Mouse (Mus musculus): ENCODE data around the gene Pp2d1.

The Pp2d1 gene

DNA sequence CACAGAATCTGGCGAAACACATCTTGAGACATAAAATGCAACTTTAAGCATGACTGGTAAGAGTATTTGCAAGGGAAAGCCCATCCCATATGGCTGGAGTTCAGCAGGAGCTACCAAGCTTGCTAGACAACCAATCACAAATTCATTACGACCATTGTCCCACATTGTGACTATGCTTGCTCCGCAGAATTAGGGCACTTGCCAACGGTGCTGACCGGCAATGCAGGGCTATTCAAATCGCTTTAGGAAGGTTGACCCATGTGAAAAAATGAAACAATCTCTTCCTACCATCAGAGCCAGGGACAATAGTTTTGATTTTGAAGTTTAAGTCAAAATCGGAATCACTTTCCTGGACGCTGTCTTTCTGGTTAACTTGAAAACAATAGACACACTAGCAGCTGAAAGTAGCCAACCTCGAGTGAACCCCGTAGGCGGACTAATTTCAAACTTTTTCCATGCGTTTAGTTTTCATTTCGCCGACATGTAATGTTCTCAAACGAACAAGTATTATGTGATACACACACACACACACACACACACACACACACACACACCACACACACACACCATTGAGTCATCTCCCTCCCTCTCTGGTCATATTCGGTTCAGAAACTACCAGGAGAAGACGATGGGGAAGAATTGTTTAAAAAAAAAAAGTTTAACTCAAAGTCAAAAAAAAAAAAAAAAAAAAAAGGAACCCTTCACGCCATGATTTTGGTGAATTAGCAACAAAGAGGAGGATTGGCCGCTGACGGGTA, 27.1 kb upstream of the Pp2d1 start, which contains the start of gene Kat2b:
Gene Kat2b (plus strand): TSS at position 701 of the 758 bp plus-strand sequence.
- in situ Hi-C loops (cut with MboI, MseI), result no loop called here

DNA sequence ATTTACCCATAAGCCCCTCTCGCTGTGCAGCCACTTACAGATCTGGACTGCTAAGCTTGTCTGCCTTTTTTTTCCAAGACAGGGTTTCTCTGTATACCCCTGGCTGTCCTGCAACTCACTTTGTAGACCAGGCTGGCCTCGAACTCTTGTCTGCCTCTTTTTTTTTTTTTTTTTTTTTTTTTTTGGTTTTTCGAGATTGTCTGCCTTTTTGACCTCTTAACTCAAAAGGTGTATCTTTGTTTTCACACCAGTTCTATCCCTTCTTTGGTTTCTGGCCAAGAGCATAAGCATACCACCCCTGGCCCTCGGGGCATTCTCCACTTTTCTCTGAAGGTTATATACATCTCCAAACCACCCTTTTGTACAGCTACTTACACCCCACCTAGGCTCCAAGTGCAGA, 25.6 kb upstream of the Pp2d1 start:
- in situ Hi-C loops (cut with MboI, MseI), result loop anchor here (5.0 kb wide), 1 partner anchor 92 kb away; no protein-coding TSS in a partner anchor

- in situ Hi-C loops (cut with MboI, MseI), result loop anchor here (5.0 kb wide), 1 partner anchor 96 kb away; no protein-coding TSS in a partner anchor
These were observed 22.3 kb upstream of the Pp2d1 start for GRCm38 (mm10) chr17:53561458-53562029.

GRCm38 (mm10) chr17:53559646-53560045, 20.4 kb upstream of the Pp2d1 start:
- in situ Hi-C loops (cut with MboI, MseI), result loop anchor here (5.0 kb wide), 1 partner anchor 98 kb away; no protein-coding TSS in a partner anchor

- in situ Hi-C loops (cut with MboI, MseI), result no loop called here
These were observed 18.2 kb upstream of the Pp2d1 start for GRCm38 (mm10) chr17:53557443-53557842.

- in situ Hi-C loops (cut with MboI, MseI), result no loop called here
These were observed 15.6 kb upstream of the Pp2d1 start for GRCm38 (mm10) chr17:53554813-53555212.

DNA sequence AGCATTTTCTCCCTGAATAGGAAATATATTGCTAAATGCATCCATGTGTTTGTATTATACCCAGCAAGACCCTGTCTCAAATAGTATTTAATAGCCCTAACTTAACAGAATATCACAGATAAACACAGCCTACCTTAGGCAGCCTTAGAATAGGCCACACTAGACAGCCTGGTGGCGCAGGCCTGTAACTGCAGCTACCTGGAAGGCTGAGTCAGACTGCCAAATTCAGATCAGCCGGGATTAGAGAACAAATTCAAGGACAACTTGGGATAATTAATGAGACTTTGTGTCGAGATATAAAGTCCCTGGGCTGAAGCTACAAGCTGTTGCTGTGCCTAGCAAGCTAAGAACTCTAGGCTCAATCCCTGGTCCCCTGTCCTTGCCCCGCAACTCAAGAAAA, 14.8 kb upstream of the Pp2d1 start:
- in situ Hi-C loops (cut with MboI, MseI), result no loop called here

GRCm38 (mm10) chr17:53551306-53552299, 12.4 kb upstream of the Pp2d1 start:
- in situ Hi-C loops (cut with MboI, MseI), result no loop called here

DNA sequence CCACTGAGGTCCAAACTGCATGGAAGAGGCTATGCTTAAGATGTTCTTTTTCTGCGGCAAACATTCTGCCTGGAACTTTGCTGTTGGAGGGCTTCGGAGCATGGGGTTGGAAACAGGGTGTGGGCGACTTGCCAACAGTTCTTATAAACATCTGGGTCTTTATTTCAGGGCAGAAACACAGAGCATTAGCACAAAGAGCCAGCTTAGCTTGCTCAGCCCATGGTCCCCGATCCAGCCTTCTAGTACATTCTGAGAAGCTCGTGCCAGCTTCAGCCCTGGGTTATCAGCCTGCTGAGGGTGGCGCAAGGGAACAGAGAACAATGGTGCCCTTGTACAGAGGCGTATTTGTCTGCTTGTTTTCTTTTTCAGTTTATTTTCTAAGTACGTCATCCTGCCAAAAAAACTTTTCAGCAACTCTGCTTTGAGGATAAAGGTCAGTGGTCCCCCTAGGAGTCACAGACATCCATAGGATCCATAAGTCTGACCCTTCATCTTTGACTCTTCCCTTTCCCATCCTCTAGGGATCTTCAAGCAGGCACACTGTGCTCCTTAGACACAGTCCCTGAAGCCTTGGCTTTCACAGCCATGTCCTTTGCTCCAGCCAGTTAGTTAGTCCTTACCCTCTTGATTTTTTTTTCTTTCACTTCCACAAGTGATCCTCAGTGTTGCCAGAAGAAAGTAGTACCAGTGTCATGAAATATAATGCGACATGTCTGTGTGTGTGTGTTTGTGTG, 4.5 kb upstream of the Pp2d1 start:
- in situ Hi-C loops (cut with MboI, MseI), result no loop called here

DNA sequence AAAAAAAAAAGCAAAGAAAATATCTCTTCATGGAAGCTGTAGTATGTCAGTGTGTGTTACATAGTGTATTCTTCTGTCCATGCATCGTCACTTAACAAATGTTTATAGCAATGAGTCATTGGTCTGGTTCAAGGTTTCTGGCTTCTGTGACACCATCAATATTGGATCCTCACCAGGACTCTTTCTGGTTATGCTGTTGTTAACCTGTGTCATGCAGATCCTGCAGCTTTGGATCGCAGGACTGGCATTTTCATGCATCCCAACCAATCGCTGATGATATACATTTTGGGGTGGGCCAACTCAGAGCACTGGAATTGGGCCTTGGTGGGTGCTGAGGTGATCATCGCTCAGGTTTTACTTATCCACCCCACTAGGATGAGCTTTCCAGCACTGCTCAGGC, 3.3 kb upstream of the Pp2d1 start:
- in situ Hi-C loops (cut with MboI, MseI), result no loop called here

- in situ Hi-C loops (cut with MboI, MseI), result no loop called here
These were observed 6.8 kb downstream of the Pp2d1 start for GRCm38 (mm10) chr17:53532425-53532824.

DNA sequence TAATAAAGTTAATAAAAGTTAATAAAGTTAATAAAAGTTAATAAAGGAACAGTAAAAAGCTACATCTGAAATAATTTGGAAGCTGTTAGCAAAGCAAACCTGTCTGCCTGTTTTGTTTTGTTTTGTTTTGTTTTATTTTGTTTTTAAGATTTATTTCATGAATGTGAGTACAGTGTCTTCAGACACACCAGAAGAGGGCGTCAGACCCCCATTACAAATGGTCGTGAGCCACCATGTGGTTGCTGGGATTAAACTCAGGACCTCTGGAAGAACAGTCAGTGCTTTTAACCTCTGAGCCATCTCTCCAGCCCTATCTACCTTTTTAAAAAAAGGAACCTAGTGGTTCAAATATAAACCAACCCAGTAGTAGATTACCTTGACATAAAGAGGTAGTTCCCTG, 8.1 kb downstream of the Pp2d1 start:
- in situ Hi-C loops (cut with MboI, MseI), result no loop called here

DNA sequence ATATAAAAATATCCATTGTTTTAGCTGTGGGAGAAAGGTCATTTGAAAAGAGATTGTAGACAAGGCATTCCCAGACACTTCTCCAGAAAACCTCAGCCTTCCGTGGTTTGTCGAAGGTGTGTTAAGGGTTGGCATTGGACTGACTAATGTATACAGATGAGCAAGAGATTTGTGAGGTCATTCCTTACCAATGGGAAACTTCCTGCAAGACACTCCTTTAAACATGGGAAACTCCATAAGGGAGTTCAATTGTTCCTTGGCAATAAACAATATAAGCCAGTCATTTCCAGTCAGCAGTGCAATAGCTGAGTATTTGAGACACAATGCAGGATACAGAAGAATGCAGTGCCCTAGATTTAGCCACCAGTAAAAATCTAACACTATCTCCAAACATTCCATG, 11.2 kb downstream of the Pp2d1 start:
- in situ Hi-C loops (cut with MboI, MseI), result no loop called here

- in situ Hi-C loops (cut with MboI, MseI), result no loop called here
These were observed 18.7 kb downstream of the Pp2d1 start for GRCm38 (mm10) chr17:53520509-53520908.

DNA sequence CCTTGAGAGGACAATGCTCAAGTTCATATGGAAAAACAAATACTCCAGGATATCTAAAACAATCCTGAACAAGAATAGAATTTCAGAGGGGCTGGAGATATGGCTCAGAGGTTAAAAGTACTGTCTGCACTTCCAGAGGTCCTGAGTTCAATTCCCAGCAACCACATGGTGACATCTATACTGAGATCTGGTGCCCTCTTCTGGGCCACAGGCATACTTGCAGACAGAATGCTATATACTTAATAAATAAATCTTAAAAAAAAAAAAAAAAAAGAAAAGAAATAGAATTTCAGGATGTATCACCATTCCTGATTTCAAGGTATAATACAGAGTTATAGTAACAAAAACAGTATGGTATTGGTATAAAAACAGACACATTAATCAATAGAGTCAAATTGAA, 19.9 kb downstream of the Pp2d1 start:
- in situ Hi-C loops (cut with MboI, MseI), result loop anchor here (10.0 kb wide), 2 partner anchors 315 to 515 kb away; no protein-coding TSS in a partner anchor

DNA sequence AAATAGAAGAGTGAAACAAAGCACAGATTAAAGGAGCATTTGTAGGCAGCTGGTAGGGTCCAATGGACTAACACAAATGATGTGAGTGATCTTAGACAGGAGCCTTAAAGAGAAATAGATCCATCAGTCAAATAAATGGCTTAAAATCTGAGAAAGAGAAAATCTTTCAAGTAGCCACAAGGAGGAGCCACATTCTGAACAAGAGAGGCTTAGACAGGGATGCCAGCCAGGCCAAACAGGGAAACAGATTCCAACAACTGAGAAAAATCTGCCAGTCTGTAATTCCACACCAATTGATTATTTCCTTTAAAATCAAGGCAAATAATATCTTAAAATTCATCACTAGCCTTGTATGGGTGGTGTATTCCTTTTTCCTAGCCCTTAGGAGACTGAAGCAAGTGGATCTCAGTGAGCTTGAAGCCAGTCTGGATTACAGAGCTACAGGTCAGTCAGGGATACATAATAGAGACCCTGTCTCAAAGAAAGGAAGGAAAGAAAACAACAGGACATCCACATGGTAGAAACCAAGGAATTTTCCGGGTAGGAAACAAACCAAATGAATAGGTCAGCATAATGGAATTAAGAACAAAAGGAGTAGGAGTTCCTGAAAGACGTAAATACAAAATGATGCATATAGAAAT, 26.8 kb downstream of the Pp2d1 start:
- in situ Hi-C loops (cut with MboI, MseI), result loop anchor here (10.0 kb wide), 2 partner anchors 322 to 522 kb away; no protein-coding TSS in a partner anchor

DNA sequence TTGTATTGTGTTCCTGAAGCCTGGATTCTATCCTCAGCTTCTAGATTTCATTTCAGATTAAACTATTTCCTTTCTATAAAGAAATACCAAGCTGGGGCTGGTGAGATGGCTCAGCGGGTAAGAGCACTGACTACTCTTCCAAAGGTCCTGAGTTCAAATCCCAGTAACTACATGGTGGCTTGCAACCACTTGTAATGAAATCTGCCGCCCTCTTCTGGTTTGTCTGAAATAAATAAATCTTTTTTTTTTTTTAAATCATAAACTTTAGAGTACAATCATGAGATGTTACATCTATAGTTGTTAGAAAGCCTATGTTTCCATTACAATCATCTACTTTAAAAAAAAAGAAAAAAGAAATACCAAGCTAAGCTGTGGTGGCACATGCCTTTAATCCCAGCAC, 36.3 kb downstream of the Pp2d1 start:
- in situ Hi-C loops (cut with MboI, MseI), result no loop called here

DNA sequence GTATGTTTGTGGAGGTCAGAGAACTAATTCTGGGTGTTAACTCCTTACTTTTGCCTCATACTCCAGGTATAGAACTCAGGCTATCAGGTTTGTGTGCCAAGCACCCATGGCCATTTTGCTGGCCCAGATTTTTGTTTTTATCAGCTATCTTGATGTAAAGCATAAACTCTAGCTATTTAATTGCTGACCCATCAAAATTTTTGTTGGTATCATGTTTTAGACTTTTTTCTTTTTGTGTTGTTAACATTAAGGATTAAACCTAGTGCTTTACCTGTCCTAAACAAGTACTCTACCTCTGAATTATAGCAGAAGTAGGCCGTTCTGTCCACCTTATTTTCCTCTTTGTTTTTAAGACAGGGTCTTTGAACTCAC, 50.3 kb downstream of the Pp2d1 start:
- in situ Hi-C loops (cut with MboI, MseI), result no loop called here

DNA sequence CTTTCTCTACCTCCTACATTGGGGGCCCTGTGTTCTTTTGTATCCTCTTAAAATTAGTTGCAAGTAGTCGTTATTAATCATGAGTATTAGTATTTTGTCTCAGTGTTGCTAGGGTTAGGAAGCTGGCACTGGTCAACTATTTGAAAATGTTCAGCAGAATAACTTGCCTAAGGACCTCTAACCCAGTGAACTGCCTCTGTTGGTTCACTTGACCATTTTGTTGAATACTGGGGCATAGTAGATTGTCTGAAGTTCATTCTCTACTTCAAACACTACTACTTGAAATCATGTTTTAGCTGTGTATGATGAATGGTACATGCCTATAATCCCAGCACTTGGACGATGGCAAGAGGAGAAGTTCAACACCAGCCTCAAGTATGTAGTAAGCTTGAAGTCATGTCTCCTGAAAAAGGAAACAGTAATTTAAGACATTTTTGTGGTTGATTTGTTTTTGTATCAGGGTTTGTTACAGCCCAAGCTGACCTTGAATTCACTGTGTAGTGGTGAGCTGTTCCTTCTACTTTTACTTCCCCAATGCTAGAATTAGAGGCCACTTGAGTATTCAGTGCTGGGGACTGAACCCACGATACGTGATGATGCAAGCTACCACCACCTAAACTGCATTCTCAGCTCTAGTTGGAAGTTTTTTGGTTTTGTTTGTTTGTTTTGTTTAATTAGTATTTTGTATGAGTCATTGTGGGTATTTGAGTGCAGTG, 50.8 kb downstream of the Pp2d1 start:
- in situ Hi-C loops (cut with MboI, MseI), result no loop called here

DNA sequence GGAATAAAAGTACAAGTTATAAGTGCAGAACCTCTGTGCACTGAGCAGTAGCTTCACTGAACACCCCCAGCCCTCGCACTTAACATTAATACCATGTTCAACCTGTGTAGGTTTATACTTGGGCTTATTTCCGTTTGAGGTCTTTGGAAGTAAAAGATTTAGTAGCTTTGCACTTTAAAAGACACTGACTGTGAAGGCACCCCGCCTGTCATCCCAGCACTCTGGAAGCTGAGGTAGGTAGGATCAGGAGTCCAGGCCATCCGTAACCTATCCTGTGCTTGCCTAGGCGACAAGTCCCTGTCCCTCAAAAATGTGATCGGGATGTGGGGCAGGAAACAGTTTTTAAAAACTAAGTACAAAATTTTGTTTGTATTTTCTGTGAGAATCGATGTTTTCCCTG, 58.8 kb downstream of the Pp2d1 start:
- in situ Hi-C loops (cut with MboI, MseI), result no loop called here
